In the genomic region with DNA sequence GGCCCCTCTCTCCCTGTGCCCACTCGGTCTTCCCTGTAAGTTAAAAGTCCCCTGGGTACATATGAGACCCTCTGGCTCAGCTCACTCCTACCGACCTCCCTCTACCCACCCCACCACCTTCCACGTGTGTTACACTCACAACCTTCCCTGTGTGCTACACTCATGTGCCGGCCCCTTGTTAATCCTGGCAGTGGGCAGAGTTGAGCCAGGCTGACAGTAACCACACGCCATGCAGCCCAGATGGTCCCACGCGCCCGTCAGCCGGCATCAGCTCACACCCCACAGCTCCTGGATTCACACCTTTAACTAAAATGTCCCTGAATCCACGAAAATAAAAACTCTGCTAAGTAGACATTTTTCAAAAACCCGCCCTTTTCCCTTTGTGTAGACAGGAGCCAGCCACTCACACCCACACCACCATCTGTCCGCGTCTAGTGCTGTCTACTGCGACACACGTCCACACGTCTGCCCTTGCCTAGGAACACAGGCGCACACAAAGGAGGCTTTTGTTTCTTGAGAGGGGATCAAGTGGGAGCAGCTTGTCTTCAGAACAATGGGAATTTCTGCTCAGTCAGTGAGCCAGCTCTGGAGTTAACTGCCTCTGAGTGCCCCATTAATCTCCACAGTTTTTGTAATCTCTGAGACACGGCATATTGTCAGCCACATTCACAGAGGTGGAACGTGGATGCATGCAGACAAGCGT, we compare ENCODE assay signal across 8 mouse cellular contexts.
DNase-seq lines count a peak whose midpoint lies in the region; ATAC-seq and TF ChIP-seq lines count a peak whose summit lies in the region.

No protein-coding gene starts in this region.

- no peak for TF ChIP-seq POLR2A in thymus, adult 2 months (IDR thresholded peaks at IDR 0.05; ENCODE audit: control insufficient read depth, extremely low read depth, insufficient read depth, low read length, poor library complexity)

- no peak overlapping the region for H3K9ac ChIP-seq in hindbrain, embryonic 15.5 days

- peak overlapping the region; percentile 74 for H3K27ac ChIP-seq in embryonic facial prominence, embryonic 10.5 days (replicated peaks)
- H3K27ac ChIP-seq in hindbrain, embryonic 15.5 days (replicated peaks), result peak overlapping the region; percentile 68
- H3K27ac ChIP-seq in thymus, adult 2 months (ENCODE audit: control insufficient read depth, insufficient read depth, low read length), result no peak overlapping the region

- WGBS in embryonic facial prominence, embryonic 10.5 days, result 47% methylated on average over 20 of the region's 20 CpGs
- WGBS in hindbrain, embryonic 15.5 days, result 12% methylated on average over 20 of the region's 20 CpGs
- 93% methylated on average over 20 of the region's 20 CpGs for WGBS in thymus, adult 2 months

- no peak overlapping the region for H3K4me2 ChIP-seq in hindbrain, embryonic 15.5 days

- TF ChIP-seq CTCF in thymus, adult 2 months (IDR thresholded peaks at IDR 0.05; ENCODE audit: borderline replicate concordance, control insufficient read depth, extremely low read depth, insufficient read depth, low read length, poor library complexity), result no peak

- no peak overlapping the region for H3K4me3 ChIP-seq in embryonic facial prominence, embryonic 10.5 days
- no peak overlapping the region for H3K4me3 ChIP-seq in hindbrain, embryonic 15.5 days
- H3K4me3 ChIP-seq in thymus, adult 2 months (ENCODE audit: control insufficient read depth, insufficient read depth, low read length), result no peak overlapping the region

- peak; percentile 60 for DNase-seq in ZHBTc4 (ENCODE audit: low read depth, low spot score)
- peak; percentile 60 for DNase-seq in embryonic facial prominence, embryonic 10.5 days (ENCODE audit: low spot score)
- peak; percentile 84 for DNase-seq in mesoderm, embryonic 11.5 days (ENCODE audit: low read depth, low spot score)
- no peak for DNase-seq in thymus, adult 2 months
- no peak for DNase-seq in spleen, postnatal 4 days (ENCODE audit: low spot score in 2 of 2)
- no peak for DNase-seq in spleen, adult 18-20 months
- no peak for DNase-seq in B cell, adult 2 months

- H3K9me3 ChIP-seq in embryonic facial prominence, embryonic 10.5 days, result peaks cover 9% of the 10 kb centered on the region
- H3K9me3 ChIP-seq in hindbrain, embryonic 15.5 days, result no peaks in the 10 kb centered on the region

- peaks cover 7% of the 10 kb centered on the region; the same call in 1 of the 2 replicates for H3K36me3 ChIP-seq in embryonic facial prominence, embryonic 10.5 days (replicated peaks)
- no peaks in the 10 kb centered on the region; the same call in 1 of the 2 replicates for H3K36me3 ChIP-seq in hindbrain, embryonic 15.5 days
- H3K36me3 ChIP-seq in thymus, adult 2 months (ENCODE audit: control insufficient read depth, insufficient read depth, low read length), result no peaks in the 10 kb centered on the region

- H3K27me3 ChIP-seq in embryonic facial prominence, embryonic 10.5 days (replicated peaks; ENCODE audit: low read depth, poor library complexity, severe bottlenecking), result peaks cover 64% of the 10 kb centered on the region
- no peaks in the 10 kb centered on the region for H3K27me3 ChIP-seq in hindbrain, embryonic 15.5 days
- no peaks in the 10 kb centered on the region for H3K27me3 ChIP-seq in thymus, adult 2 months (ENCODE audit: control insufficient read depth, insufficient read depth, low read length)

- peak; percentile 77 for ATAC-seq in hindbrain, embryonic 15.5 days (ENCODE audit: low FRiP score, low read depth)

- peaks cover 35% of the 10 kb centered on the region for H3K4me1 ChIP-seq in embryonic facial prominence, embryonic 10.5 days
- H3K4me1 ChIP-seq in hindbrain, embryonic 15.5 days (replicated peaks), result peaks cover 10% of the 10 kb centered on the region
- no peaks in the 10 kb centered on the region for H3K4me1 ChIP-seq in thymus, adult 2 months (replicated peaks; ENCODE audit: control insufficient read depth, insufficient read depth, low read length)

Comparison
In these comparisons a context has a peak if more than half of its experiments do, and no peak if none do; other contexts are left out.
1. DNase-seq: peak in ZHBTc4 (single experiment), embryonic facial prominence, embryonic 10.5 days (single experiment) and mesoderm, embryonic 11.5 days (single experiment); none in thymus, adult 2 months (single experiment), spleen, postnatal 4 days (0 of 2), spleen, adult 18-20 months (0 of 2) and B cell, adult 2 months (0 of 2).